Mouse (Mus musculus): ENCODE data around the gene Ccdc28a. TPM values are rescaled to one million over a fixed set of nuclear protein-coding genes. Genes with fewer than 3 reads are reported as not detected.

Ccdc28a gene
- total RNA-seq (2021) = 14.7 and 17.7 TPM in 2 replicates
- long read RNA-seq, transcript Ccdc28a-202 (6 exons, 1,190 nt) = major isoform, 10 of 15 reads
- long read RNA-seq, partial matches to known transcripts = 2 of 15 reads
- long read RNA-seq, other reads (novel, unspliced or antisense) = 2 of 15 reads

- DNase-seq = peak; percentile 91
These were observed at the start of gene Ccdc28a for GRCm38 (mm10) chr10:18234560-18235401. Gene Ccdc28a, minus strand, starts transcription at chr10:18234998.

DNA sequence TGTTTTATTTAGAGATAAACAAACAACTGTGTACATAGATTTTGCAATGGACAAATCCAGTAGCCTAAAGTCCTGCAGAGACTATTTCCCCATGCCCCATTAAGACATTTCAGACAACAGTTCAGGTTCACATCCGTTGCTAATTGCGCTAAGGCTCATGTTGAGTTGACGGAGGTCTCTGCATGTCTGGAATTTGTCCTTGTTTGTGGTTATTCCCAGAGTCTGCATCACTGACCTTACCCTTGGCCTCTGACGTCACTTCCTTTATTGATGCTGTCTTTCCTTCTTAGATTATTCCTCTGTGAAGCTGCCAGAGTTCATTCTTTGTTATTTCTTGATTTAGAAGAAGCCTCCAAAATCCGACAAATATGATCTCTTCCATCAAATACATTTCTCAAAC, 49.2 kb upstream of the Ccdc28a start:
- DNase-seq = no peak

GRCm38 (mm10) chr10:18276090-18276734, 41.4 kb upstream of the Ccdc28a start:
- no peak for DNase-seq

DNA sequence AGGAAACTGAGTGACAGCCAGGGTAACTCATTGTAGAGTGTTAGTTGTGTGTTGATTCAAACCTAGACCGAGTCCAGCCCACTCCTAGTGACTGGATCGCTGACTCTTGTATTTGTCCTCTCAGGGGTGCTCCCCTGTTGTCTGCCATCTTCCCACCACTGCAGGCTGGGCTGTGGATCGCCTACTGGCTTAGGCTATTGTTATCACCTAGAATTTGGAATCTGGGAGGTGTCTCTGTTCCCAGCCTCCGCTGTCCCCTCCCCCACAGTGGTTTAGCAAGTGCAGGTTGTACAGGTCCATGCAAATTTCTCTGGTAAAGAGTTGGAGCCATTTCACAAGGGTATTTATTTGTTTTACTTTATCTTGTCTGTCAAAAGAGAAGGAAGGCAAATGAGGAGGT, 16.5 kb upstream of the Ccdc28a start:
- DNase-seq = no peak

DNA sequence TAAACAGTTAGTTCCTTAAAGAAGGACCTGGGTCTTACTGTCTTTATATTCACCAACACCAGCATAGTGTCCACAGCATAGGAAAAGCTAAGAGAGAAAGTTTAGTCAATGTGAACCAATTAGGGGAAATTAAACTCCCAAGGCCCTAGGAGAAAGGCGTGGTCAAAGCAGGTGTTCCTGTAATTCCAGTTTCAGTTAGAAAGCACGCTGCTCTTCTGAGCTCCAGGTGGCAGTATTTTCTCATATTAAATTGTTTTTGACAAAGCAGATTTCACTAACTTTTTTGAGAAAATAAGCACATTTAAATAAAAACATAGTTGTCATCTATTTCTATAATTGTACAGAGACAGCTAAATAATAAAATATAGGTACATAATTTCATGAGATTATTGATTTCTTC, 8.8 kb upstream of the Ccdc28a start:
- DNase-seq = no peak

GRCm38 (mm10) chr10:18237191-18237590, 2.4 kb upstream of the Ccdc28a start:
- peak; percentile 34 for DNase-seq

DNA sequence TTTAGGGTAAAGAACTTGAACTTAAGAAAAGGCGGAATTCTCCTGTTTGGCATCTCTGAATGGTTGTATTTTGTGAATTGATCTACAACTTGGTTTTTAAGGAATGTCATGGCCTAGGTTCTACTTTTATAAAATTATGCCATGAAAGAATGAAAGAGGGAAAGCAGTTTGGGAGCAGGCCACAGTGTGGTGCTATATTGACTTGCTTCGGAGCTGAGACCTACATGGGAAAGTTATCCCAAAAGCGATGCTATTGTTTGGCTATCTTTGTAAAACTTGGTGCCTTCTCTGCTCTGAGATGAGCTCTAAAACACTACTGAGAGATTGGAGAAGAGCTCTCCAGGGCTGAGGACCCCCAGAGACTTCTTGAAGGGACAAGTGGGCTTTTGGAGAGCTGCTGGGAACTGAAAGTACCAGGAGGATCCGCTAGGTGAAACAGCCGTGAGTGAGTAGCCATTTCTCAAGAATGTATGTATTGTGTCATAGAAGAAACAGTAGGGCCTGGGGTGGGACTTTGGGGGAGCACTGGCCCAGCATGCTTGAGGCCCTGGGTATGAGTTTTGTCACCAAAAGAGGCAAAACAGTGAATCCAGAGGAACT, 1.6 kb upstream of the Ccdc28a start:
- DNase-seq = no peak

DNA sequence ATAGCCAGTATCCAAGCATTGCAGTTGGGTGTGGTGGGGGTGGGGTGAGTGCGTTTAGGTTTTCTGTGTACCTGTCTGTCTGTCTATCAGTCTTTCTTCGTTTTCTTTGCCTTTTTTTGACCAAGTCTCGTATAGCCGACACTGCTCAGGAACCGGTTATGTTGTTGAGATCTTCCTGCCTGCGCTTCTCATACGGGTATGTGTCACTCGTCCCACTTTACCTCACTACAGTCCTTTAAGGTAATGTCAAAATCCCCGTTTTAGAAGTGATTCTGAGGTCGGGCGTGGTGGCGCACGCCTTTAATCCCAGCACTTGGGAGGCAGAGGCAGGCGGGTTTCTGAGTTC, 577 bp upstream of the Ccdc28a start:
- DNase-seq = no peak

- DNase-seq = no peak
These were observed 907 bp downstream of the Ccdc28a start for GRCm38 (mm10) chr10:18233891-18234290.

DNA sequence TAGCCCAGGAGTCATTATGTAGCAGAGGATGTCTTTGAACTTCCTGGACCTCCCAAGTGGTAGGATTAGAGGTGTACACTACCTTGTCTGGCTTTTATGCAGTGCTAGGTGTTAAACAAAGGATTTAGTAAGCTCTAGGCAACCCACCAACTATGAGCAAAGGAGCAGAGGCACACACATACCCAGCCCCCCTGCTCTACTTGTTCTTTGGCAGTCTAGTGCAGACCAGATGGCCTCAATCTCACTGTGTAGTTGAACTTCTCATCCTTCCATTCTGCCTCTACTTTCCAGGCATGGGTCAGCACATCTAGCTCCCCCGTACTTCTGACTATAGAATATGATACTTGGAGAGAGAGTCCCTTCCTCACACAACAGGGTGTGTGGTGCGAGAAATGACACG, 10.4 kb downstream of the Ccdc28a start:
- DNase-seq = no peak

GRCm38 (mm10) chr10:18219351-18219750, 15.4 kb downstream of the Ccdc28a start:
- DNase-seq = no peak

GRCm38 (mm10) chr10:18214124-18214523, 20.7 kb downstream of the Ccdc28a start:
- DNase-seq = no peak

- no peak for DNase-seq
These were observed 21.4 kb downstream of the Ccdc28a start for GRCm38 (mm10) chr10:18213373-18213772.

DNA sequence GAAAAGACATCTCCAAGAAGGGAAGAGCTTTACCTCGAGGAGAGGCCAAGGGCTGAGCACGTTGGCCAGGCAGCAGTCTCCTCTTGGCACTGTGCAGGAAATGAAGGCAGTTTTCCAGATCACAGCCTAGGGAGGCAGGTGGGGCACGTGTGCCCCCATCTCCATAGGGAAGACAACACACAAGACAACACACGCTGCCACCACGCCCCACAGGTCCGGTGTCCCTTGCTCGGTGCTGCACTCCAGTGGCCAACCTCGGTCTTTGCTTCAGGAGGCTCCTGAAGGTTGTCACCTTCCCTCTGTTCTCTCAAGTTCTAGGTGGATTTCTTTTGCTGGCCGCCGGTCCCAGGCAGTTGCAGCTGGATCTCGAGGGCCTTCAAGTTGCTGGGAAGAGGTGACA, 24.1 kb downstream of the Ccdc28a start, which contains the start of gene Ect2l:
Gene Ect2l, minus strand, starts transcription at position 165 of the 400 bp plus-strand sequence.
- peak; percentile 18 for DNase-seq

- DNase-seq = no peak
These were observed 24.7 kb downstream of the Ccdc28a start for GRCm38 (mm10) chr10:18210119-18210518.

GRCm38 (mm10) chr10:18204067-18204466, 30.7 kb downstream of the Ccdc28a start:
- no peak for DNase-seq

- DNase-seq = no peak
These were observed 32.4 kb downstream of the Ccdc28a start for GRCm38 (mm10) chr10:18202401-18202800.

GRCm38 (mm10) chr10:18200656-18201055, 34.1 kb downstream of the Ccdc28a start:
- DNase-seq = no peak

- DNase-seq = no peak
These were observed 34.9 kb downstream of the Ccdc28a start for GRCm38 (mm10) chr10:18199919-18200318.

DNA sequence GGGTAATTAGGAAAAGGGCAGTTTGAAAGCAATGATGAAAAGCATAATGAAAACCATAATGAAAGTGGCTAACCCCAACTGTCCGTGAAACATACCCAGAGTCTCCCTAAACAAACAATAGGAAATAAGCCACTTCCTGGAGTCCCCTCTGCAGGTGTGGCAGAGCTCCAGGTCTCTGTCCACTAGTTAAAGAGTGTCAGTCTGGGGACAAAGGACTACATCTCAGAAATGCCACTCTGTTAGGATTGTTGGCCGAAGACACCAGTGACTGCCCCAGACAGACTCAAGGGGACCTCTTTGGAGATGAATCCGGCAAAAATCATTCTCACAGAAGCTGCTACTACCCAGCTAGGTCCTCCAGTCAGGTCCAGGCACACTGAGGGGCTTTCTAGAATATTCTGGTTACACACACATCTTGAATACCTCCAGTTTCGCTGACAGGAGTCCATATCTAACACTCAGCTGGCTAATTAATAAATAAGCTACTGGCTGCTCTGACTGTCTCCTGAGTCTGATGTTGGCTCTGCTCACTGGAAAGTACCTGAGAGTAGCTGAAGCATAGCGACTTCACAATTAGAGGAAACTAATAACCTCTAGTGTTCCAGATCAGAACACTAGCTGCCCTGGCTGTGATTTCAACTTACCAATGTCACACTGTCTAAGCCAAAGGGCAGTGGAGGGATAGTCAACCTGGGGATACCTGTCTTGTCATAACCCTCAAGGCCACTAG, 36.3 kb downstream of the Ccdc28a start:
- no peak for DNase-seq

DNA sequence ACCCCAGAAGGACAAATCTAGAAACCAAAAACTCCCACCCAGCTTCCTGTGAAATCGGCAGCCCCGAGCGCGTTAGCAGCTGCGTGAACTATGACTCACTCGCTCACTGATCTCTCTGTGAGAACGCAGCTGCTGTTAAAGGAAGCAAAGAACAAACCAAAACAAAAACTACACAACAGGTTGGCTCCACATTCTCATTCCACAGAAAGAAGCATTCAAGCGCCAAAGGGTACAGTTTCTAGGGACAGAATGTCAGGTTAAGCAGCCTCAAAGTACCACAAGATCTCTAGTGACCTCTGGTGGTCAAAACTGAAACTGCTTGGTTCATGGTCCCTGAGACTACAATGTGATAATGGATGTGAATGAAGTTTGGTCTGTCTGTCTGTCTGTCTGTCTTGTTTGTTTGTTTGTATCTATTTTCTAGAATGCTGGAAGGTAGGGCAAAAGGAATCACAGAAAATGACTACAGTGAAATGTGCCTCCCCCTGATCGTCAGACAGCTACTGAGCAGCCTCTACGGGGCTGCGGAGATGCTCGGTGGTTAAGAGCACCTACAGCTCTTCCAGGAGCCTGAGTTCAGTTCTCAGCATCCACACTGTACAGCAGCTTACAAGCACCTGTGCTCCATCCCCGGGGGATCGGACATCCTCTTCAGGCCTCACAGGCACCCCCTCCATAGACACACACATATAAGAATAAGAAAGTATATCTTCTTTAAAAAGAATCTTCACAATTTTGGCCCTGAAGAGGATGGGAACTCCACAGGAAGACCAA, 37.4 kb downstream of the Ccdc28a start:
- peak; percentile 18 for DNase-seq

DNA sequence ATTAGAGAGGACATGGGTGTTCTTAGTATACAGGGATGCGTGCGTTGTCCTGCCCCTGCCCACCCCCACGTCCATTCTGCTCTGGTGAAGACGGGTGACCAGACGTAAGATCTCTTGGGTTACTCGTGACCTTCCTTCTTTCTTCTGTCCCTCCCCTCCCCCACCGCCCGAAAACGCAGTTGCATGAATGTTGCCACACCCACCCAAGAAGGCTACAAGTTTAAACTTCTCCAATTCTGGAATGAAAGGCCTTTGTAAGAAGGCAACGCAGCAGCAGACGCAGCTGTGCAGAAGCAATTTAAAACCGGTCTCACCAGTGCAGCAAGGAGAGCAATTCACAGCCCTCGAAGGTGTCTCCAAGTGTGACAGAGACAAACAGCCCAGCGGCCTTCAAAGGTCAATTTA, 40.1 kb downstream of the Ccdc28a start:
- no peak for DNase-seq

Measured in adrenal gland, postnatal 25 days (tissue).